Mouse (Mus musculus) embryo, embryonic 11 days (tissue): ENCODE results near the gene Serping1.
"Not testable (repeated sequence)": the region's sequence is repeated elsewhere in the genome, so short reads cannot be mapped to it uniquely, and the experiment has no call there.

Experiments used
- DNase-seq: peaks from one replicate; pipeline ENCODE4 v3.0.0-alpha.2; 2015

The Serping1 gene

GRCm38 (mm10) chr2:84736312-84737161, 38.7 kb downstream of the Serping1 start:
- DNase-seq: peak; percentile 39

- no peak for DNase-seq
Observed at GRCm38 (mm10) chr2:84735346-84735920, 39.8 kb downstream of the Serping1 start.

GRCm38 (mm10) chr2:84734919-84735318, 40.3 kb downstream of the Serping1 start:
- no peak for DNase-seq

GRCm38 (mm10) chr2:84734351-84734864, 40.8 kb downstream of the Serping1 start:
- peak; percentile 64 for DNase-seq

- peak; percentile 66 for DNase-seq
Observed at GRCm38 (mm10) chr2:84733579-84734300, 41.5 kb downstream of the Serping1 start, which contains the start of gene Ypel4. Gene Ypel4, plus strand, starts transcription at chr2:84734058.

GRCm38 (mm10) chr2:84732394-84732793, 42.9 kb downstream of the Serping1 start:
- DNase-seq: no peak

- no peak for DNase-seq
Observed at GRCm38 (mm10) chr2:84731206-84731605, 44.0 kb downstream of the Serping1 start.

GRCm38 (mm10) chr2:84728191-84728590, 47.1 kb downstream of the Serping1 start:
- not testable (repeated sequence) for DNase-seq

- peak; percentile 99 for DNase-seq
Observed at GRCm38 (mm10) chr2:84727172-84727858, 47.9 kb downstream of the Serping1 start, which contains the start of gene Clp1. Gene Clp1, minus strand, starts transcription at chr2:84727350.

- no peak for DNase-seq
Observed at GRCm38 (mm10) chr2:84726716-84727115, 48.5 kb downstream of the Serping1 start.

- no peak for DNase-seq
Observed at GRCm38 (mm10) chr2:84725770-84726169, 49.5 kb downstream of the Serping1 start.

- no peak for DNase-seq
Observed at GRCm38 (mm10) chr2:84723856-84724255, 51.4 kb downstream of the Serping1 start.

- no peak for DNase-seq
Observed at GRCm38 (mm10) chr2:84721182-84721581, 54.1 kb downstream of the Serping1 start.

GRCm38 (mm10) chr2:84720718-84721117, 54.5 kb downstream of the Serping1 start:
- no peak for DNase-seq

- DNase-seq: no peak
Observed at GRCm38 (mm10) chr2:84717357-84717756, 57.9 kb downstream of the Serping1 start.

GRCm38 (mm10) chr2:84716423-84717355, 58.6 kb downstream of the Serping1 start:
- no peak for DNase-seq

- DNase-seq: peak; percentile 92
Observed at GRCm38 (mm10) chr2:84715562-84716361, 59.5 kb downstream of the Serping1 start.
